Mouse (Mus musculus): ENCODE data around the gene Tnrc6c. TPM values are rescaled to one million over a fixed set of nuclear protein-coding genes. Genes with fewer than 3 reads are reported as not detected.

The Tnrc6c gene
- polyA plus RNA-seq, 1 experiment from 2014 or later: 6.0 TPM

DNA sequence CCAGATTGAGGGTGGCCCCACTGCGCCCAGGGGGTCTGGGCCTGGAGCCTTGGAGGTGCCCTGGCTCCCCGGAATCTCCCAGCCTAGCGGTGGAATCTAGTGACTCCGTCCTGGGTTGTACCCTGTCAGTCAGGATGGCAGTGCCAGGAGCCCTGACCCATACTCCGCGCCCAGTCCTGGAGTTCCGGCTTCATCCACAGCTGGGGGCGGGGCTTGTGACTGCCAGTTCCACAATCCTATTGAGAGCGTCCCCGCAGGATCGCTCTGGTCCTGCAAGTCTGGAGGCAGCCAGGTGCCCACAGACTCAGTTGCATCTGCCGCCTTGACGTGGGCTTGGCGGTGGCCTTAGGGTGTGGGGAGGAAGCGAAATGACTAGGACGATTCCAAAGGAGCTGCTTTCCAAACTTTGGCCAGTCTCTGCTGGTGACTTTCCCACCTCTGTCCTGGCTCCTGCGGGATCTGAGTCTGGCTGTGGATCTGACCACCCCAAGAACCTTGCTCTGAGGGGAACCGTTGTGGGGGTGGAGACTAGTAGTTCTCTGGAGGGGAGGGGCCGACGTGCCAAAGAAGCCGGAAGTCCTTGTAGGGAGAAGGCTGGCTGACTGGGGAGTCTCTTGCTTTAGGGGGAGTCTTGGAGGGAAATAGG is 156.4 kb downstream of the Tnrc6c start:
- 0 out of 2 replicates have a peak, but pooled peaks cover 3% of the 10 kb centered on the region for H3K4me1 ChIP-seq (replicated peaks; ENCODE audit: control insufficient read depth, insufficient read depth)
- H3K27ac ChIP-seq (replicated peaks): peak overlapping the region; percentile 95
- ATAC-seq (ENCODE audit: low FRiP score, low TSS enrichment) (peak; percentile 92), DNase-seq (ENCODE audit: low spot score) (peak; percentile 98)
- H3K4me3 ChIP-seq (ENCODE audit: low read depth, low read length): peak overlapping the region; percentile 92
- H3K9me3 ChIP-seq (ENCODE audit: control insufficient read depth, low read length): no peaks in the 10 kb centered on the region
- under 1% methylated on average over 21 of the region's 21 CpGs for WGBS
- peak overlapping the region; percentile 95 for H3K4me2 ChIP-seq (replicated peaks; ENCODE audit: low read depth)
- no peaks in the 10 kb centered on the region for H3K27me3 ChIP-seq (ENCODE audit: control insufficient read depth, insufficient read depth, low read length)
- peak overlapping the region; percentile 90 for H3K9ac ChIP-seq (ENCODE audit: low read length)
- TF ChIP-seq EP300 (optimal IDR thresholded peaks at IDR 0.05) (no peak), CTCF (IDR thresholded peaks at IDR 0.05; ENCODE audit: low read depth) (peak; percentile 71)
- 0 out of 2 replicates have a peak, but pooled peaks cover 6% of the 10 kb centered on the region for H3K36me3 ChIP-seq (ENCODE audit: control insufficient read depth, insufficient read depth, low read length)

Other genes starting within 250 kb of the Tnrc6c start
- gene Gm11733, start 169.9 kb upstream of the Tnrc6c start, polyA plus RNA-seq (2015; fragmentation: Nextera tagmentation; extraction: Ambion mirVana): not detected in 2 replicates
- 8.9 and 10.0 TPM in 2 replicates for gene Tmc8, start 127.8 kb downstream of the Tnrc6c start, polyA plus RNA-seq (2015; fragmentation: Nextera tagmentation; extraction: Ambion mirVana)
- gene Tmc6, start 127.9 kb downstream of the Tnrc6c start, polyA plus RNA-seq (2015; fragmentation: Nextera tagmentation; extraction: Ambion mirVana): 21.0 and 24.1 TPM in 2 replicates
- gene 6030468B19Rik, start 143.4 kb downstream of the Tnrc6c start, polyA plus RNA-seq (2015; fragmentation: Nextera tagmentation; extraction: Ambion mirVana): 0.12 TPM in 1 of 2 replicates, not detected in the other
- gene Gm20708, start 155.4 kb downstream of the Tnrc6c start, polyA plus RNA-seq (2015; fragmentation: Nextera tagmentation; extraction: Ambion mirVana): 0.18 and 0.24 TPM in 2 replicates
- gene Syngr2, start 155.4 kb downstream of the Tnrc6c start, polyA plus RNA-seq (2015; fragmentation: Nextera tagmentation; extraction: Ambion mirVana): 165 and 183 TPM in 2 replicates
- gene Afmid, start 171.6 kb downstream of the Tnrc6c start, polyA plus RNA-seq (2015; fragmentation: Nextera tagmentation; extraction: Ambion mirVana): 5.7 and 7.7 TPM in 2 replicates
- gene Tk1, start 171.8 kb downstream of the Tnrc6c start, polyA plus RNA-seq (2015; fragmentation: Nextera tagmentation; extraction: Ambion mirVana): 47.1 and 58.0 TPM in 2 replicates
- 67.0 and 91.7 TPM in 2 replicates for gene Birc5, start 195.0 kb downstream of the Tnrc6c start, polyA plus RNA-seq (2015; fragmentation: Nextera tagmentation; extraction: Ambion mirVana)
- not detected in 2 replicates for gene Tmem235, start 206.5 kb downstream of the Tnrc6c start, polyA plus RNA-seq (2015; fragmentation: Nextera tagmentation; extraction: Ambion mirVana)
- gene Tha1, start 219.2 kb downstream of the Tnrc6c start, polyA plus RNA-seq (2015; fragmentation: Nextera tagmentation; extraction: Ambion mirVana): 5.7 and 6.5 TPM in 2 replicates